Mouse (Mus musculus) embryonic facial prominence, embryonic 12.5 days (tissue): ENCODE data around the gene Mapkapk3. TPM values are rescaled to one million over a fixed set of nuclear protein-coding genes. Genes with fewer than 3 reads are reported as not detected.

Experiments used
- ATAC-seq: fragments of 200-750 bp; cut with Nextera tagmentation; 2 replicates; pipeline ENCODE4 v1.8.0; 2017; ENCODE audit not compliant: insufficient number of reproducible peaks, insufficient read depth, low FRiP score, low TSS enrichment
- H3K27ac ChIP-seq: fragments of 300-500 bp; sonication (generic); 2 replicates; pipeline ENCODE4 v1.5.1; 2016; ENCODE audit warnings: mild to moderate bottlenecking
- H3K27me3 ChIP-seq: fragments of 300-500 bp; sonication (generic); 2 replicates; pipeline ENCODE4 v1.6.1; 2016; ENCODE audit warnings: mild to moderate bottlenecking, moderate library complexity
- H3K36me3 ChIP-seq: fragments of 300-500 bp; sonication (generic); 2 replicates; pipeline ENCODE4 v1.6.1; 2016; ENCODE audit warnings: mild to moderate bottlenecking
- H3K4me1 ChIP-seq: fragments of 300-500 bp; sonication (generic); 2 replicates; pipeline ENCODE4 v1.6.1; 2016
- H3K4me2 ChIP-seq: fragments of 300-500 bp; sonication (generic); replicated peaks from 2 replicates; pipeline ENCODE4 v1.6.1; 2016; ENCODE audit warnings: mild to moderate bottlenecking, moderate library complexity
- H3K4me3 ChIP-seq: fragments of 300-500 bp; sonication (generic); 2 replicates; pipeline ENCODE4 v1.5.1; 2016; ENCODE audit warnings: mild to moderate bottlenecking
- H3K9ac ChIP-seq: fragments of 300-500 bp; sonication (generic); 2 replicates; pipeline ENCODE4 v1.6.1; 2016; ENCODE audit warnings: mild to moderate bottlenecking, moderate library complexity
- H3K9me3 ChIP-seq: fragments of 300-500 bp; sonication (generic); 2 replicates; pipeline ENCODE4 v1.6.1; 2016; ENCODE audit warnings: mild to moderate bottlenecking, moderate library complexity
- WGBS: fragments of 180-500 bp; shearing (Covaris S2); methylation state at CpG from one replicate; pipeline ENCODE4 v1.1.7; 2016; 5-methylcytosine and 5-hydroxymethylcytosine counted together
- polyA plus RNA-seq: library from polyadenylated mRNA; unstranded; fragments of >200 nt; fragmentation: Nextera tagmentation; extraction: Ambion mirVana; gene quantifications from 2 replicates; pipeline ENCODE4 v1.2.1, GENCODE M21; 2016

Gene Mapkapk3
- 5.2 and 6.8 TPM in 2 replicates for polyA plus RNA-seq

DNA sequence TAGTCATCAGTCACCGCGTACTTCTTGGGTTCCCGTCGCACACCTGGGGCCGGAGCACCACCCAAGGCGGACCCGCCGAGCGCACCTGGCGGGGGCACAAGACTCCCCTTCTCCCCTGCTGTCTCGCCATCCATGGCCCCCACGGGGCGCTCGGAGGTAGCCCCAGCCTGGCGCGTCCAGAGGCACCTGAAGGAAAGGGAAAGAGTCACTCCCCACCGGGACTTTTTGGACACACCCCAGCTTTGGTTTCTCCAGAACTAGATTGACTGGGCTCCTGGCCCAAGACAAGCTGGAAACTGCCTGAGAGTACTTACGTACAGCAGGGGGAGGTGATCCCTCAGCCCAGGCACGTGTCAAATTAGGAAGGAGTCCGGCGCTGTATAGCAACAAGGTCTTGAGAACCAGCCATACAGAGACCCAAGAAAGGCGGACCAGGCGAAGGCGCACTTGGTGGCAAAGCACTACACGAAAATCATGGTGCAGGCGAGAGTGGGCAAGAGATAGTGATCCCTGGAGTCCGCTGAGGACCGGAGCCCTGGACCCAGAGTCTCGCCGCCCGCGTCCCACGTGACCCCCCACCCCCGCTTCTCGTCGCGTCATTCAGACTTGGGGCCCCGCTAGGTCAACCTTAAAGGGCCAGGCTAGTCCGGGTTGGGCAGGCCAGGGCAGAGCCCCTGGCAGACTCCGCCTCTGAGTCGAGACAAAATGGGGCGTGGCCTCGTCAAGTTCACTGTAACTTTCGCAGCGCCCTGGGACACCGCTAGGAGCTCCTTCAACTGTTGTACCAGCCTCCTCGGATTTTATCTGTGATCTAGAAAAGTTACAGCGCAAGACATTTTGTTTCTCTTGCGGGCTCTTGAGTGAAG, at the start of gene Mapkapk3:
Gene Mapkapk3, minus strand, starts transcription at position 667 of the 866 bp plus-strand sequence.
- H3K27ac ChIP-seq = no peak within 1 kb of the TSS
- H3K4me3 ChIP-seq = peak within 1 kb of the TSS; percentile 46
- WGBS = 2% methylated on average over 49 of the region's 49 CpGs
- H3K9me3 ChIP-seq = no peaks in the 10 kb centered on the region
- H3K27me3 ChIP-seq = no peaks in the 10 kb centered on the region
- ATAC-seq = peak; percentile 54; the same call in 1 of the 2 replicates
- H3K36me3 ChIP-seq = no peaks in the 10 kb centered on the region
- H3K9ac ChIP-seq = peak within 1 kb of the TSS; percentile 49
- peak within 1 kb of the TSS; percentile 81 for H3K4me2 ChIP-seq
- peaks cover 10% of the 10 kb centered on the region for H3K4me1 ChIP-seq

DNA sequence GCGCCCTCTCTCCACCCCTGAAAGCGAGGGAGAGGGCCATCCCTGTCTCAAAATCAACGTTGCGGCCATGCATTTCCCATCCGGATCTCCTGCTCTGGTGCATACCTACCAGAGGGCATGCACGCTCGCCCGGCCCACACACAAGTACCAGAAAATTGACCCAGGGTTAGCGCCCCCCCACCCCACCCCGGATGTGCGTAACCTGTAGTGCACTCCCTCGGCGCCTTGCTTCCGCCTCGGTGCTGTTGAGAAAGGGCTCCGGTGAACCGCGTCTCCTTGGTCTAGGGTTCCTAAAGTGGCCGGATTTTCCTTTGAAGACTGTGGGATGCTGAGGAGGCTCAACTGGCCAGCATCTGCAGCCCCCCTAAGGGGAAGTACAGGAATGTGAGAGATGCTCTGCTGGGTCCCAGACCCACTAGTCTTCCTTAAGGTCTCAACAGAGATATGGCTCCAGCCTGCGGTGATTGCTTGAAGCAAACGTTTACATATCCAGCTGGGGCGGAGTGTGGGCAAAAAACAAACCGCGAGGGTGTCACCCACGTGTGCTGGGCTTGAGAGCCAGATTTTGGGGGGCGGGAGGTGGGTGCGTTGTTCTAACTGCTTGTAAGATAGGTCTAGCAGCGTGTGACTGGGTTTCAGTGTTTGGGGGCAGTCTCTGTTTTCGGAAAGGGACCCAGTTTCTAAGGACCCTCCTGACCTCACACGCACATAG, 48.7 kb upstream of the Mapkapk3 start, which contains the start of gene Hemk1:
Gene Hemk1, minus strand, starts transcription at position 179 of the 712 bp plus-strand sequence.
- Histone ChIP-seq H3K27ac (peak within 1 kb of the TSS; percentile 52; the same call in 1 of the 2 replicates), H3K4me1 (peaks cover 12% of the 10 kb centered on the region), H3K9ac (peak within 1 kb of the TSS; percentile 71), H3K4me2 (peak within 1 kb of the TSS; percentile 83), H3K4me3 (peak within 1 kb of the TSS; percentile 56), H3K36me3 (no peaks in the 10 kb centered on the region), H3K9me3 (no peaks in the 10 kb centered on the region), H3K27me3 (peaks cover 10% of the 10 kb centered on the region; the same call in 1 of the 2 replicates)
- ATAC-seq = peak; percentile 55
- WGBS = 5% methylated on average over 30 of the region's 30 CpGs

DNA sequence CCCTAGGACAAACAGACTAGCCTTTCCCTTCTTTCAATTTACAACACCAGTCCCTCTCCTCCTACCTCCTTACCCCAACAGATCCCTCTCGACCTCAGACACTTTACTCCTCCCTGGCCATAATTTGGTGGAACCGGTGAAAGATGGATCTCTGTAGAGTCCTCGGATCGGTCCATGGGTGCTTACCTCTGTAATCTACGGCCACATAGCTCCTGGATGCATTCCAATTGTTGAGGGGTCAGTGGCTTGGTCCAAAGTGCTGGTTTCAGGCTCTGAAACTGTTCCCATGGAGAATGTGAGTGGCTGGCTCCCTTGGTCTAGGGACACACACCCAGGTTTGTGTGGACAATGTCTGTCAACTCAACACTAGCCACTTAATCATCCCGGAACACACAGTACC, 46.7 kb upstream of the Mapkapk3 start:
- Histone ChIP-seq H3K27me3 (peaks cover 2% of the 10 kb centered on the region; the same call in 1 of the 2 replicates), H3K9me3 (no peaks in the 10 kb centered on the region), H3K9ac (no peak overlapping the region), H3K4me3 (no peak overlapping the region), H3K4me2 (no peak overlapping the region), H3K36me3 (peaks cover 5% of the 10 kb centered on the region; the same call in 1 of the 2 replicates), H3K4me1 (peaks cover 12% of the 10 kb centered on the region), H3K27ac (no peak overlapping the region)
- no peak for ATAC-seq
- 92% methylated on average over 6 of the region's 6 CpGs for WGBS

DNA sequence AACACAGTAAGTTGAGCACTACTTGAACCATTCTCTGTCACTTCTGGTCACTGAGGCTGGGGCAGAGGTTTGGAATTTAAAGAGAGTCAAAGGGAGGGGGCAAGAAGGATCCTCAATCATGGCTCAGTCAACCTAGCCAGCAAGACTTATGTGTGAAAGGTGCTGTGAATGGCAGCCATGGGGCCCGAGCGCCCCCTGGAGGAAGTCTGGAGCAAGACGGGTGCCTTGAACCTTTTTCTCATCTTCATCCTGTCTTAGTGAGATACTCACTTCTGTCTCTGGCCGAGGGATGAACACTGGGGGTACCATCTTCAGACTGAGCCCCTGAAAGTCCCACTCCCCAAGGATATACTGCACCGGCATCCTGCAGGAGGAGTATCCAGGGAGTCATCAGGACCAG, 46.2 kb upstream of the Mapkapk3 start:
- no peaks in the 10 kb centered on the region for H3K27me3 ChIP-seq
- peaks cover 12% of the 10 kb centered on the region for H3K4me1 ChIP-seq
- no peak overlapping the region for H3K4me2 ChIP-seq
- no peak overlapping the region for H3K4me3 ChIP-seq
- no peaks in the 10 kb centered on the region for H3K9me3 ChIP-seq
- no peak for ATAC-seq
- 13% methylated on average over 5 of the region's 5 CpGs for WGBS
- peaks cover 5% of the 10 kb centered on the region; the same call in 1 of the 2 replicates for H3K36me3 ChIP-seq
- H3K9ac ChIP-seq = no peak overlapping the region
- H3K27ac ChIP-seq = no peak overlapping the region

DNA sequence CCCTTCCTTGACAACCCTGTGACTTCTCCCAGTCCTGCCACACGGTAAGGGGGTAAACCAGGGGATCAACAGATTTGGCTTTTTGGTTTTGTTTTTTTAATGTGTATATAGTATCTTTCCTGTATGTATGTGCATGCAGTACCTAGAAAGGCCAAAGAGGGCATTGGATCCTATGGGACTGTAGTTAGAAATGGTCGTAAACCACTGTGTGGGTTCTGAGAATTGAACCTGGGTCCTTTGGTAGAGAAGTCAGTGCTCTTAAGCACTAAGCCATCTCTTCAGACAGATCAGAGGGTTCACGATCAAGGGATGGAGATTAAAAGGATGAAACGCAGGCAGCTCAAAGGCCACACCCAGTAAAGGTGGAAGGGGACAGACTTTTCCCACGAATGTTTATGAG, 45.4 kb upstream of the Mapkapk3 start:
- H3K9me3 ChIP-seq = no peaks in the 10 kb centered on the region
- peaks cover 12% of the 10 kb centered on the region for H3K4me1 ChIP-seq
- H3K9ac ChIP-seq = no peak overlapping the region
- H3K4me2 ChIP-seq = no peak overlapping the region
- H3K27ac ChIP-seq = no peak overlapping the region
- no peak overlapping the region for H3K4me3 ChIP-seq
- peaks cover 5% of the 10 kb centered on the region; the same call in 1 of the 2 replicates for H3K36me3 ChIP-seq
- WGBS = 88% methylated on average over 5 of the region's 5 CpGs
- H3K27me3 ChIP-seq = no peaks in the 10 kb centered on the region
- no peak for ATAC-seq

DNA sequence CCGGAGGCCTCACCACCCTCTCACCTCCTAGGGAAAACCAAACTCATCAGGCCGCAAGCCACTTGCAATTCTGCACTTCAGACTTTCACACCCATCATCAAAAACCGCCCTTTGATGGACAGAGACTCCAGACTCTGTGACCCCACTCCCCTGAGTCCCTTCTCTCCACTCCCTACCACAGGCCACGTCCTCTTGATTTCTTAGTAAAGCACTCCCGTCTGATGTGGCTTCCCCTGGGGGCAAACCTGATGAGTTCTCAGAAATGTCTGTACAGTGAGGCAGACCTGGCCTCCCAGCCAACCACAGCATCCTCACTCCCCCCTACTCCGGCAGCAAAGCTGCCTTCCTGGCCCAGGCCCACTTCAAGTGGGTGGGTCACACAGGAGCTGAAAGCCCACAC, 44.7 kb upstream of the Mapkapk3 start:
- Histone ChIP-seq H3K4me3 (no peak overlapping the region), H3K4me1 (peaks cover 12% of the 10 kb centered on the region), H3K9me3 (no peaks in the 10 kb centered on the region), H3K27ac (no peak overlapping the region), H3K9ac (no peak overlapping the region), H3K36me3 (peaks cover 5% of the 10 kb centered on the region; the same call in 1 of the 2 replicates), H3K27me3 (no peaks in the 10 kb centered on the region), H3K4me2 (no peak overlapping the region)
- ATAC-seq = no peak
- WGBS = 75% methylated on average over 6 of the region's 6 CpGs

DNA sequence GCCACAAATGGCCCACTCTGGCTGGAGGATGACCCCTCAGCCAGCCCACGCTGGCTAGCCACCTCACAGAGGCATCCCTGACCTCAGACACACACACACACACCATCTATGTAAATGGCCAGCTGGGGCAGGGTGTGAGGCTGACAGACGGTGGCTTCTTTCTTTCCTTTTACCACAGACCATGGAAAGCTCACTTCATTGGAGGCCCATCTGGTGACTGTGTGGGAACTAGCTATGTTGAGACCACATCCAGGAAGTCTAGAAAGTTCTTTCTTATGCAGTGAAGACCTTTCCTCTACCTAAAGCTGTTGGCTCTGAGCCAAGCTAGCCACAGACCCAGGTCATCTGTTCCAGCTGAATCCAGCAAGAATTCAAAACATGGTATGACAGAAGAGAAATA, 44.0 kb upstream of the Mapkapk3 start:
- H3K4me3 ChIP-seq = no peak overlapping the region
- ATAC-seq = no peak
- no peak overlapping the region for H3K9ac ChIP-seq
- H3K9me3 ChIP-seq = no peaks in the 10 kb centered on the region
- 74% methylated on average over 2 of the region's 2 CpGs for WGBS
- H3K4me1 ChIP-seq = peaks cover 11% of the 10 kb centered on the region
- peaks cover 9% of the 10 kb centered on the region; the same call in 1 of the 2 replicates for H3K36me3 ChIP-seq
- no peaks in the 10 kb centered on the region for H3K27me3 ChIP-seq
- no peak overlapping the region for H3K4me2 ChIP-seq
- no peak overlapping the region for H3K27ac ChIP-seq

DNA sequence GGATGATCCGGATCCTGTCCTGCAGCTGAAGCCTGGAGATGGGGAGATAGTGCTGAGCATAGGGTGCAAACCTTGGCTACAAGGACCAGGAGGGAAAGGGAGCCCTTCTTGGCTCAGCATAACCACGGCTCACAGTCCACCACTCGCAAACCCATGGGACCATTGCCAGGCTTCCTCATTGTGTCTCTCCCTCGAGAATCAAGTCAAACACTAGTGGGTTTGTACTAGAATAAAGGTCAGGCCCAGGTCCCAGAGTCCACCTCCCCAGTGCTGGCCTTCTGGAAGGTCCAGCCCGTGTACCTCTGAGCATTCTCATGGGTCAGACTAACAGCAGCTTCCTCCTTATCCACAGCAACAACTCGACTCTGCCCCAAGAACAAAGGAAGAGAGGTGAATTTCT, 41.1 kb upstream of the Mapkapk3 start:
- H3K4me2 ChIP-seq = no peak overlapping the region
- ATAC-seq = no peak
- H3K4me1 ChIP-seq = 0 out of 2 replicates have a peak, but pooled peaks cover 1% of the 10 kb centered on the region
- no peaks in the 10 kb centered on the region for H3K9me3 ChIP-seq
- H3K9ac ChIP-seq = no peak overlapping the region
- WGBS = 77% methylated on average over 6 of the region's 6 CpGs
- no peak overlapping the region for H3K27ac ChIP-seq
- no peaks in the 10 kb centered on the region for H3K27me3 ChIP-seq
- H3K36me3 ChIP-seq = peaks cover 18% of the 10 kb centered on the region
- H3K4me3 ChIP-seq = no peak overlapping the region

DNA sequence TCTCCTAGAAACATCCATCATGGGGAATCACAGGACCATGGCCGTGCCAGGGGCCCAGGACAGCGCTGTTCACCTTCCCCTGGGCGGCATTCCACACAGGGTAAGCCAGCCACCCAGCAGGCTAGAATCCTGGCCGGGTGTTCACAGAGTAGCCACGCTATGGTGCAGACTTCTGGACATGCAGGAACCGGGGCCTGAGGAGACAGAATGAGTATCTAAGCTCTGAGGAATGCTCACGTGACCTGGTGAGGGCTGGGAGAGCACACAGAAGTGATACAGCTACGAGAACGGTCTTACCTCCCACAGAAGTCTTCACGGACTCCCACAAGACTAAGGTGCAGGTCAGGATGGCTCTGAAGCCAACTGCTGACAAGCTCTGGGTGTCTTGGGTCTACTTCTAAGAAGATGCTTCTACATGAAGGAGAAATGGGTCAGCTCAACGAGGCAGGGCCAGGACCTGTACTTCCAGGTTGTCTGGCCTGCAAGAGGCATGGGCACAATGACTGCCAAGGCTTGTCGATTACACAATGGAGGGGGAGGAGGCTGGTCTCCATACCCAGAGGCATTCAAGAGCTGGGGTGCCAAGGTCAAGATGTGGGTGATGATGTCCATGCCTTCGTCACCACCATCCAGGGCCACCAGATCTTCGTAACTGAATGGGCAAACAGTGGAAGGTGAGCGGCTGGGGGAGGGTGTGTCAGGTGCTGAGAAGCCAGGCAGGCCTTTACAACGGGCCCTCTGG, 38.4 kb upstream of the Mapkapk3 start:
- WGBS = 90% methylated on average over 16 of the region's 16 CpGs
- Histone ChIP-seq H3K27me3 (no peaks in the 10 kb centered on the region), H3K4me3 (no peak overlapping the region), H3K4me2 (no peak overlapping the region), H3K9ac (no peak overlapping the region), H3K9me3 (no peaks in the 10 kb centered on the region), H3K27ac (no peak overlapping the region), H3K4me1 (no peaks in the 10 kb centered on the region), H3K36me3 (peaks cover 18% of the 10 kb centered on the region)
- no peak for ATAC-seq

DNA sequence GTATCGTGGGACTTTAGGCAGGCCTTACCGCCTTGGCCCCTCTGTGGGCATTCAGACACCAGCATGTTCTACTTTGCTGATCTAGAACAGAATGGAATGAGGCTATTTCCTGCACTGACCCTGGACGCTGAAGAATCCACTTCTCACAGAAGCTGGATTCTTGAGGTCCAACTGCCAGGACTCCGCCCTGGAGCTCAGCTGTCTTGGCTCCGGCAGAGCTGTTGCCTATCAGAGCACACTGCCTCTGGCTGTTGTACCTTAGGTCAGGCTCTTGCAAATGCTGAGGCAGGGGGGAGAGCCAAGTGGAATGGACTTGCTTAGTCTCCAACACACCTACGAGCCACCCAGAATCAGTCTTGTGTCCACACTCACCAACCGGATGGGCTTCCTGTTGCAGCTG, 36.2 kb upstream of the Mapkapk3 start:
- ATAC-seq = no peak
- WGBS = 84% methylated on average over 7 of the region's 7 CpGs
- peaks cover 13% of the 10 kb centered on the region; the same call in 1 of the 2 replicates for H3K36me3 ChIP-seq
- H3K4me1 ChIP-seq = no peaks in the 10 kb centered on the region
- H3K4me3 ChIP-seq = no peak overlapping the region
- no peak overlapping the region for H3K4me2 ChIP-seq
- no peaks in the 10 kb centered on the region for H3K9me3 ChIP-seq
- no peak overlapping the region for H3K27ac ChIP-seq
- H3K9ac ChIP-seq = no peak overlapping the region
- no peaks in the 10 kb centered on the region for H3K27me3 ChIP-seq
